Comparison of ENCODE assay signal across 22 mouse cellular contexts in the genomic region with DNA sequence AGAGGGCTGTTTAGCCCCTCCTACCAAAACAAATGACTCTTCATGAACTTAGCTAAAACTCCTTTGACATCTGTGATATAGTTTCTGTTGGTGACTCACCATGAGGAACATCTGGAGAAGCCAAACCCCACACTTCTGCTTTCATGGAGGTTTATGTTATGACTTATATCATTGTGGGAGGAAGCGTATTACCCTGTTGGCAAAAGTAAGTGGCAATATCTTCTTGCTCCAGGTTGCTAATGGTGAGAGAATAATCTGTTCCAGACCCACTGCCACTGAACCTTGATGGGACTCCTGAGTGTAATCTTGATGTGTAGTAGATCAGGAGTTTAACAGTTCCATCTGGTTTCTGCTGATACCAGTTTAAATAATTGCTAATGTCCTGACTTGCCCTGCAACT.
DNase-seq lines count a peak whose midpoint lies in the region; ATAC-seq lines count a peak whose summit lies in the region.
"Had no signal": no experiment of that assay in that cellular context is flagged by ENCODE, and none has a peak within 500 bp of the region (broad histone marks: within the 10 kb centered on the region; RNA-seq: fewer than 3 reads in every experiment).

No protein-coding gene starts in this region.

- DNase-seq in 416B (ENCODE audit: low read depth): peak; percentile 20
- DNase-seq in B cell, adult 2 months: peak; percentile 26 to 45
- no peak for DNase-seq in frontal cortex, adult 2 months (ENCODE audit: extremely low spot score in 1 of 2, low spot score in 1 of 2)
- no peak for DNase-seq in cerebellum, adult 9-10 months
- DNase-seq in retina, postnatal 1 day: no peak
- no peak for DNase-seq in lung, postnatal 10 days
- DNase-seq: adrenal gland, adult 8-10 months; adrenal gland, postnatal 25 days; cerebellum, adult 18-20 months; cerebellum, adult 9-11 months; cerebellum, postnatal 25 days; embryo, embryonic 11 days; gastrocnemius, adult 2 months; gastrocnemius, postnatal 14 days; heart, adult 2 months; heart, postnatal 14 days had no signal

- ATAC-seq in common myeloid progenitor, adult 5-6 weeks (replicated peaks; ENCODE audit: low read depth, poor library complexity, severe bottlenecking): peak; percentile 78
- peak; percentile 33 for ATAC-seq in megakaryocyte, adult 5-6 weeks (ENCODE audit: poor library complexity, severe bottlenecking)
- ATAC-seq: activated CD4-positive, CD25-positive, alpha-beta regulatory T cell, adult 4 months; forebrain, embryonic 16.5 days; hindbrain, embryonic 16.5 days; intestine, embryonic 15.5 days had no signal

Comparison
In these comparisons a context has a peak if more than half of its experiments do, and no peak if none do; other contexts are left out.
1. DNase-seq: peak in 416B (single experiment) and B cell, adult 2 months (2 of 2); none in frontal cortex, adult 2 months (0 of 2), cerebellum, adult 9-10 months (single experiment), retina, postnatal 1 day (single experiment) and lung, postnatal 10 days (single experiment).